In genomic region chr10:128878291-128878690, GRCm38 (mm10) we compare ENCODE assay signal across 14 mouse cellular contexts. TPM values are rescaled to one million over a fixed set of nuclear protein-coding genes. Genes with fewer than 3 reads are reported as not detected.
"Had no signal": no experiment of that assay in that cellular context is flagged by ENCODE, and none has a peak within 500 bp of the region (broad histone marks: within the 10 kb centered on the region; RNA-seq: fewer than 3 reads in every experiment).

No protein-coding gene starts in this region.

- H3K4me3 ChIP-seq: intestine, embryonic 15.5 days; limb, embryonic 10.5 days; liver, embryonic 15.5 days; myocyte; neural tube, embryonic 15.5 days had no signal

- ATAC-seq: intestine, embryonic 15.5 days had no signal

- H3K9ac ChIP-seq: intestine, embryonic 15.5 days; liver, embryonic 15.5 days; lung, embryonic 14.5 days; neural tube, embryonic 15.5 days had no signal

- H3K9me3 ChIP-seq: intestine, embryonic 15.5 days; limb, embryonic 10.5 days; liver, embryonic 15.5 days; neural tube, embryonic 15.5 days had no signal

- H3K27ac ChIP-seq: intestine, embryonic 15.5 days; limb, embryonic 10.5 days; liver, embryonic 15.5 days; macrophage; neural tube, embryonic 15.5 days had no signal

- H3K4me1 ChIP-seq: intestine, embryonic 15.5 days; limb, embryonic 10.5 days; liver, embryonic 15.5 days; neural tube, embryonic 15.5 days had no signal

- H3K4me2 ChIP-seq: intestine, embryonic 15.5 days; liver, embryonic 11.5 days; liver, embryonic 15.5 days; lung, embryonic 14.5 days; neural tube, embryonic 15.5 days had no signal

- H3K27me3 ChIP-seq: intestine, embryonic 15.5 days; liver, embryonic 15.5 days; neural tube, embryonic 15.5 days had no signal

- DNase-seq: kidney, adult 18-20 months; kidney, postnatal 14 days; lung, embryonic 14.5 days; midbrain, embryonic 14.5 days; right cerebral cortex, postnatal 4 days; spleen, adult 18-20 months; thymus, postnatal 36 days had no signal

RNA-seq across cellular contexts. Expression of gene Itga7, which starts 55.3 kb away (rescaled TPM):
- polyA plus RNA-seq: macrophage had no signal
